Mouse (Mus musculus) embryonic fibroblast, embryonic 13.5 days (primary cell): Measurements from ENCODE around the gene Atn1. TPM values are rescaled to one million over a fixed set of nuclear protein-coding genes. Genes with fewer than 3 reads are reported as not detected.

ENCODE experiments used
- H3K27ac ChIP-seq: 2 replicates; pipeline ENCODE4 v1.5.1; 2012; ENCODE audit warnings: low read length, control low read depth, inconsistent platforms; ENCODE audit not compliant: insufficient read depth
- H3K4me1 ChIP-seq: 2 replicates; pipeline ENCODE4 v1.6.1; 2011; ENCODE audit warnings: low read length; ENCODE audit not compliant: control insufficient read depth, insufficient read depth
- H3K4me3 ChIP-seq: 2 replicates; pipeline ENCODE4 v1.5.1; 2011; ENCODE audit warnings: mild to moderate bottlenecking, control low read depth, low read length; ENCODE audit not compliant: insufficient read depth
- CTCF ChIP-seq: IDR thresholded peaks from 2 replicates; pipeline ENCODE4 v1.5.1; 2011; ENCODE audit warnings: mild to moderate bottlenecking, control low read depth, low read length, moderate library complexity, borderline replicate concordance; ENCODE audit not compliant: insufficient read depth
- POLR2A ChIP-seq: IDR thresholded peaks from 2 replicates; pipeline ENCODE4 v1.6.1; 2011; ENCODE audit warnings: low read depth, mild to moderate bottlenecking, control low read depth, low read length, moderate library complexity
- polyA plus RNA-seq: library from polyadenylated mRNA; stranded (reverse); fragments of >200 nt; gene quantifications from 2 replicates; pipeline ENCODE4 v1.2.4, GENCODE M21; 2011; ENCODE audit warnings: low read depth; ENCODE audit not compliant: missing spikeins, insufficient read length

Atn1 gene
- polyA plus RNA-seq, 1 experiment: 77.3 TPM

DNA sequence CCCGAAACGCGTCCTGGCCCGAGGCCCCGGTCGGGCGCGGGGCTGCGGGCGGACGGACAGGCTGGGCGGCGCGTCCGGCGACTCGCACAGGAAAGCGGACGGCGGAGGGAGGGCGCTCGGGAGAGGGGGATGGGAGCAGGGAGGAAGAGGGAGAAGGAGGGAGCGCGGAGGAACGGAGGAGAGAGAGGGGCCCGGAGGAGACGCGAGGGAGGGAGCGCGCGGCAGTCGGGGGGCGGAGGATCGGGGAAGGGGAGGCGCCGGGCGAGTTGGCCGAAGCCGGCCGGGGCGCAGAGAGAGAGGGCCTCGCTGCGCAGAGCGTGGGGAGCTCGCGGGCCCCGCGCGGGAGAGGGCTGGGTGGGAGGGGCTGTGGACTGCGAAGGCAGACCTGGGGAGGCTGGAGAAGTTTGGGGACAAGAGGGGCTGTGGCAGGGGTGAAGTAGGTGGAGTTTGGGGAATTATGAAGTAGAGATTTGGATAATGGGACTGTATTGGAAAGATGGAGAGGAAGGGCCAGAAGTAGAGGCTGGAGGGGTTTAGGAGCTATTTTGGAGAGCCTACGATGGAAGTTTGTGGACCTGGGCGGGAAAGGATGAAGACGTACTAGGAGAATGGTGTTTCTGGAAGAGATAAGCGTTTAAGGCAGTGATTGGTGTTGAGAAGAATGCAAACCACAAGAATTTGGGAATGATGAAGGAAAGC lies 477 bp upstream of the Atn1 start:
- peak overlapping the region; percentile 53 for H3K4me3 ChIP-seq
- H3K27ac ChIP-seq: peak overlapping the region; percentile 99
- peaks cover 9% of the 10 kb centered on the region for H3K4me1 ChIP-seq
- TF ChIP-seq POLR2A (peak; percentile 64), CTCF (no peak)

- Histone ChIP-seq H3K4me1 (peaks cover 9% of the 10 kb centered on the region), H3K4me3 (peak overlapping the region; percentile 77), H3K27ac (peak overlapping the region; percentile 62)
- TF ChIP-seq POLR2A: no peak
- no peak for TF ChIP-seq CTCF
These were observed 1.0 kb downstream of the Atn1 start for GRCm38 (mm10) chr6:124755306-124755705.

- Histone ChIP-seq H3K4me1 (peaks cover 8% of the 10 kb centered on the region), H3K4me3 (no peak overlapping the region), H3K27ac (no peak overlapping the region)
- no peak for TF ChIP-seq POLR2A
- TF ChIP-seq CTCF: no peak
These were observed 2.5 kb downstream of the Atn1 start for GRCm38 (mm10) chr6:124753861-124754260.

DNA sequence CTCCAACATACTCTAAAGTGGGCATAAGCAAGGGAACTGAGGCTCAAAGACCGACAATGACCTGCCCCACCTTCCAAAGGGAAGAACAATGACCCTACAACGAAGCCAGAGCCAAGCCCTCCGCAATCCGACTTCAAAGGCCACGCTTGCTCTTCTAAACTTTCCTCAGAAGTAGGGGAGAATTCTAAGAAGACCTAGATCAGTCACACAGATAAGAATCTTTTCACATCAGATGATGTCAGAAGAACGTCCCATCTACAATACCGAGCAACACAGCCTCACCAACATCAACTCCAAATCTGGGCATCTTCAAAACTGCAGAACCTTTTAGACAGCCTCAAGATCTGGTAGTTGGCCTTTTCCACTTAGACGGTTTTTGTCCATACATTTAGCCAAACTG lies 5.9 kb downstream of the Atn1 start:
- TF ChIP-seq POLR2A (no peak), CTCF (no peak)
- Histone ChIP-seq H3K4me1 (peaks cover 3% of the 10 kb centered on the region; the same call in 1 of the 2 replicates), H3K4me3 (no peak overlapping the region), H3K27ac (no peak overlapping the region)

- H3K27ac ChIP-seq: no peak overlapping the region
- no peak for TF ChIP-seq POLR2A
- H3K4me1 ChIP-seq: no peaks in the 10 kb centered on the region
- H3K4me3 ChIP-seq: no peak overlapping the region
These were observed 9.4 kb downstream of the Atn1 start for GRCm38 (mm10) chr6:124746654-124747632.

- Histone ChIP-seq H3K4me3 (no peak overlapping the region), H3K4me1 (no peaks in the 10 kb centered on the region), H3K27ac (no peak overlapping the region)
- TF ChIP-seq CTCF (no peak), POLR2A (no peak)
These were observed 10.1 kb downstream of the Atn1 start for GRCm38 (mm10) chr6:124746296-124746605.

- Histone ChIP-seq H3K4me1 (no peaks in the 10 kb centered on the region), H3K27ac (no peak overlapping the region)
These were observed 10.6 kb downstream of the Atn1 start for GRCm38 (mm10) chr6:124745490-124746295.

GRCm38 (mm10) chr6:124744755-124745321 lies 11.5 kb downstream of the Atn1 start:
- H3K27ac ChIP-seq: no peak overlapping the region
- H3K4me3 ChIP-seq: no peak overlapping the region
- TF ChIP-seq POLR2A (no peak), CTCF (no peak)
- no peaks in the 10 kb centered on the region for H3K4me1 ChIP-seq

More at GRCm38 (mm10) chr6:124745490-124746295, 10.6 kb downstream of the Atn1 start:
- peak overlapping the region; percentile 9; the same call in 1 of the 2 replicates for H3K4me3 ChIP-seq
- TF ChIP-seq POLR2A: no peak
- TF ChIP-seq CTCF: peak; percentile 46; the same call in 1 of the 2 replicates

GRCm38 (mm10) chr6:124743647-124744046 lies 12.7 kb downstream of the Atn1 start:
- no peaks in the 10 kb centered on the region for H3K4me1 ChIP-seq
- no peak for TF ChIP-seq POLR2A
- TF ChIP-seq CTCF: no peak
- no peak overlapping the region for H3K27ac ChIP-seq
- H3K4me3 ChIP-seq: no peak overlapping the region
